Mouse (Mus musculus) heart, postnatal 4 days (tissue): ENCODE data around the gene Praf2. TPM values are rescaled to one million over a fixed set of nuclear protein-coding genes. Genes with fewer than 3 reads are reported as not detected.
"Not testable (repeated sequence)": the region's sequence is repeated elsewhere in the genome, so short reads cannot be mapped to it uniquely, and the experiment has no call there.

Experiments
- DNase-seq: peaks from one replicate; pipeline ENCODE4 v3.0.0; 2021
- total RNA-seq, 2 experiments: library from RNA; stranded (reverse); gene quantifications; 2 replicates each; pipeline ENCODE4 v1.2.3; 2021

Praf2 gene
- 10 to 100 TPM; 10.3 to 11.0 TPM for total RNA-seq

GRCm38 (mm10) chrX:7728215-7728921 lies at the start of gene Praf2:
Gene Praf2 (plus strand): TSS chrX:7728439.
- DNase-seq, result peak; percentile 75

GRCm38 (mm10) chrX:7678986-7679385 lies 49.3 kb upstream of the Praf2 start:
- no peak for DNase-seq

GRCm38 (mm10) chrX:7679405-7680056 lies 48.7 kb upstream of the Praf2 start:
- peak; percentile 92 for DNase-seq

DNA sequence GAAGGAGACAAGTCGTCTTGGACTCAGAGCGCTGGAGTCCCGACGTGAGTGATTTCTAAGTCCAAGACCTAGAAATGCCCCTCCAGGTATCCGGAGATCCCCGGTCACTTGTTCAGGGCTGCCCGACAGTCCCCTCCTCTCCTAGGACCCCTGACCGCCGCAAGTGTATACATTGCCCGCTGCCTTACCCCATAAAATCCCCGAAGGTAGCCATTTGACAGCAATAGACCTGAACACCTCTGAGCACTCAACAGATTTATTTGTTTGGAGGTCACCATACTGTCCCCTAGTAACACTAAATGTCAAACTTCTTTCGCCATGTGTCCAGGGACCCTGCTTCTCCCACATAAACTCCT lies 48.2 kb upstream of the Praf2 start:
- DNase-seq, result no peak

DNA sequence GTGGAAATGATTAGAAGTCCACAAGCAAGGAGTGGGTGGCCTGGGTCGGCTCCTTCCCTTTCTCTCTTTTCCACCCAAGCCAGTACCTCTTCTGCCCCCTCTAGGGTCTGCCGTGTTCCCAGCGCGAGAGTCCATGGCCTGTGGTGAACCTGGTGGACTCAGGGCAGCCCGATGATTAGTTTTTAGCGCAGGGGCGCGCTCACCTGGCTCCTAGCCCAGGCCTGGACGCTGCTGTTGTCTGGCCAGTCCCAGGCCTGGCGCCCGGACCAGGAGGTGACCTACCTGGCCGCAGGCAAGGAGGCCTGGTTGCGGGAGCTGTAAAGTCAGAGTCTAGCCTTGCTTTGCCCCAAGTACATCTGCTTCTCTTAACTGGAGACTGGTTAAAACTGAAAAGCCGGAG lies 47.4 kb upstream of the Praf2 start, which contains the start of gene Magix:
Gene Magix, minus strand, starts transcription at position 388 of the 400 bp plus-strand sequence.
- peak; percentile 26 for DNase-seq

DNA sequence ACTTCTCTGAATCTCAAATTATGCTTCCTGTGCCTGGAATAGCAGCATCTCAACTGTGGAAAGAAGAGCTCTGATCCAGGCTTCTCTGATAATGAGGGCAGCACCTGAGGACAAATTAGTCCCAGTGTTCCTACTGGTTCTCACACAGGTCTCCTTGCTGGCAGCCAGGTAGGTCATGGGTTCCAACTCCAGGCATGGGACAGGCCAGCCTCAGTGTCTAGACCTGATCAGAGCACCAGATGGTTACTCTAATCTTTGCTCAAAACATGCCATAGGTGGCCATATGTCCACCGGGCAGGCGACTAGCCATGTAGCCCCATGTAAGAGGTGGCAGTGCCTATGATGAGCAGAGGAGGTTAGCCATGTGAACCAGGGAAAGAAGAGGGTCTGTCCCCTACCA lies 39.9 kb upstream of the Praf2 start:
- DNase-seq, result no peak

GRCm38 (mm10) chrX:7690486-7690885 lies 37.8 kb upstream of the Praf2 start:
- DNase-seq, result no peak

DNA sequence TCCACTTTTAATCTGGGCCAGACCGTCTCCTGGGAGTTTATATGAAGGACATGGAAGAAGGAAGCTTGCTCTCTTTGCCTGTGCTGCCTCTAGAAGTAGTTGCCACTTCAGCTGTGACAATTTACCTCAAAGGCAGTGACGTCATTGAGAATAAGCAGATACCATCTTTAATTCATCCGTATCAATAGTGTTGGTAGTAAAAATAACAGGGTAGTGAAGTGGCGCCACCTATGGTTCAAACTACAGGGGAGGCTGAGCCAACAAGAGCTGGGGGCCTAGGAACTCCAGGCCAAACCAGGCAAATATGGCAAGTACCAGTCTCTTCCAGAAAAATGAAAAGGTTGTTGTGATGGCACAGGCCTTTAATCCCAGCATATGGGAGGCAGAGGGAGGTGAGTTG lies 35.4 kb upstream of the Praf2 start:
- peak; percentile 43 for DNase-seq

GRCm38 (mm10) chrX:7696520-7696919 lies 31.7 kb upstream of the Praf2 start:
- DNase-seq, result no peak

DNA sequence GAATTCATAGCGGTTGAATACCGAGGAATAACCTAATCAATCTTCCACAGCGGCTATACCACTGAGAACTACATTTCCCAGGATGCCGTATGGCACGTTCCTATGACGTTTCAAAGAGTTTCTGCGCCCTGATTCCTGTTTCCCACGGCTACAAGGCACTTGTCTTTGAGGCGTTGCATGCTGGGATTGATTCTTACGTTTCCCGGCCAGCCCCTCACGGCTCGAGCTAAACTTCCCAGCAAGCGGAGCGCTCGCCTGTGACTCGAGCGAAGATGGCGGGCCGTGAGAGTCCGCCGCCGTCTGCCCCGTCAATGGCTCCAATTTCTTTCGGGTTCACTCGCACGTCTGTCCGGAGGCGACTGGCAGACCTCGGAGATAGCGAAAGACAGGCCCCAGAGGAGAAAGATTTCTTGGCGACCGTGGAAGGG lies 31.3 kb upstream of the Praf2 start, which contains the start of gene Gpkow:
Gene Gpkow, plus strand, starts transcription at position 178 of the 428 bp plus-strand sequence.
- DNase-seq, result peak; percentile 77

- not testable (repeated sequence) for DNase-seq
Observed at GRCm38 (mm10) chrX:7713764-7714134, 14.5 kb upstream of the Praf2 start.

DNA sequence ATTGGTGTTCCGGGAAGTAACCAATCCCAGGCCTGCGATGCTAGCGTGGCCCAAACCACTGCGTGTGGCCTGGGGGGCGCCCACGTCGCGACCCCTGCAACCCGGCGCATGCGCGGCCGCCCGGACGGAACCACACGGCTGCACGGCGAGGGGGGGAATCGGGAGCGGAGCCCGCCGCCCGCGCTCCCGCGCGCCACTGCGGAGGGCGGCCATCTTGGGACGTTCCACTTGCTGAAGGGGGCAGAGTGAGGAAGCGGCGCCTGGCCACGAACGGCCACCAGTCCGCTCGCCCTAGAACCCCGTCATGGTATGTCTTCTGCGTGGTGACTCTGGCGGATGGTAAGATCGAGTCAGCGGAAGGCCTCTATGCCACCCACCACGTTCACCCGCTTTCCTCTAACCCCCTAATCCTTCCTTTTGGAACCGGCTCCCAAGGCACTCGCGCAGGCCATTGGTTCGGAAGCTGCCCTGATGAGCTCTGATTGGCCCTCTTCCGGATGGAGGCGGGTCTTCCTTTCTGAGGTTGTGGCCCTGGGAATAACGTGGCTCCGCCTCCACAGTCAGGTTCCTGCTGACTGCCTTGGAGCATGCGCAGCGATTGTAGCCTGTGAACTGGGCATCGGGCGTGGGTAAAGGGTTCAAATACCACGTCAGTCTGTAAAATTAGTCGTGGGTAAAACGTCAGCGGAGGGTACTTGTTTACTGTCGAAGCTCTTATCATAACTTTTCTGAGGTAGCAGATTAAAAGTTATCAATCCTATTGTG lies 13.9 kb upstream of the Praf2 start, which contains the start of gene Wdr45:
Gene Wdr45, plus strand, starts transcription at position 199 of the 765 bp plus-strand sequence.
- DNase-seq, result peak; percentile 94

DNA sequence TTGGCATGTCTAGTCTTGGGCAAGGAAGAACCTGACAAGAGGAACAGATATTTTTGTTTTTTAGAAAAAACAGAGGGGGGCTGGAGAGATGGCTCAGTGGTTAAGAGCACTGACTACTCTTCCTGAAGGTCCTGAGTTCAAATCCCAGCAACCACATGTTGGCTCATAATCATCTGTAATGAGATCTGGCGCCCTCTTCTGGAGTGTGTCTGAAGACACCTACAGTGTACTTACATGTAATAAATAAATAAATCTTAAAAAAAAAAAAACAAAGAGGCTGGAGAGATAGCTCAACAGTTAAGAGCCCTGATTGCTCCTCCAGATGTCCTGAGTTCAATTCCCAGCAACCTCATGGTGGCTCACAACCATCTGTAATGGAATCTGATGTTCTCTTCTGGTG lies 12.2 kb upstream of the Praf2 start:
- not testable (repeated sequence) for DNase-seq

DNA sequence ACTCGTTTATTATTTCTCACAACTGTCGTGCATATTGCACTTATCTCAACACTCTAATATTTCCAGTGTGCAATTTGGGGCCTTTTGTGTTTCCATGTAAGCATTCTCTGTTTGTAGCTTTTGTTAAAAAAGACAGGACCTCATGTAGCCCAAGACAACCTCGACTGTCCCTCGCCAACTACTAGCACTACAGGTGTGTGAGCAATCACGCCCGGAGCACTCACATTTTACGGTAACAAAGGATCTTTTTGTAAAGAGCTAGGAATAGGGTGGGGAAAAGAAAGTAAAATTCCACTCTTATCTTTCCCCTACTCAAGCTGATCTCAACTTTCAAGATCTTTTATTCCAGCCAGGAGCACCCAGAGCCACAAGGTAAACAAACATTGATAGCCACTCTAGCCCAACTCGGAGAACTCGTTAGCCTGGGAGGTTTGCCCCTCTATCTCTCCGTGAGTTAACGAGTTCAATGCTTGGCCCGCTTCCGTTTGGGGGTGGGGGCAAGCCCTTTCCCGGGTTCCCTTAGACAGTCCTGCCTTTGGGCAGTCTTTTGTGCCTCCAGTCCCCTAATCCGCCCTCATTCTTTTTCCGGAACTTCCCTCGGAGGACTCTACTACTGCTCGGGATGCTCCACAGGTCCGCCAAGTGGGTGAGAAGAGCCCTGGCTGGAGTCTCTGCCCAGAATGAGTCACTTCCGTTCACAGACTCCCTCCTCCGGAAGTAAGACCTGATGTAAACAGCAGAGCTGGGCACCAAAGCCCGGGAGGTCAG lies 6.5 kb upstream of the Praf2 start, which contains the start of gene Gm45208:
Gene Gm45208, plus strand, starts transcription at position 732 of the 768 bp plus-strand sequence.
- DNase-seq, result peak; percentile 60

GRCm38 (mm10) chrX:7722282-7722611 lies 6.0 kb upstream of the Praf2 start:
- DNase-seq, result no peak

- DNase-seq, result no peak
Observed at GRCm38 (mm10) chrX:7722691-7723090, 5.5 kb upstream of the Praf2 start.

- DNase-seq, result no peak
Observed at GRCm38 (mm10) chrX:7724135-7724534, 4.1 kb upstream of the Praf2 start.

DNA sequence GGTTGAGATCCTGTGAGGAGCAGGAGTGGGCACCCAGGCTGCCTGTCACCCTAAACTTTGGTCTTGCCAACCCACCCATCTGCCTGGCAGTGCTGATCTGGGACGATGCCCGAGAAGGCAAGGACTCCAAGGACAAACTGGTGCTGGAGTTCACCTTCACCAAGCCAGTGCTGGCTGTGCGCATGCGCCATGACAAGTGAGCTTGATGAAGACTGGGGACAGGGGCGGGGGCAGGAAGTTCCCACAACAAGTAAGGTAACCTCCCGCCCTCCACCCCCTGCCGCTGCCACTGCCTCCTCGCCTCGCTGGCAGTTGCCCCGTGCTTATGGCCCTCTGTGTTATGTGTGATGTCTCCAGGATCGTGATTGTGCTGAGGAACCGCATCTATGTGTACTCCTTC lies 2.4 kb upstream of the Praf2 start:
- DNase-seq, result no peak

- DNase-seq, result no peak
Observed at GRCm38 (mm10) chrX:7727176-7727575, 1.1 kb upstream of the Praf2 start.

DNA sequence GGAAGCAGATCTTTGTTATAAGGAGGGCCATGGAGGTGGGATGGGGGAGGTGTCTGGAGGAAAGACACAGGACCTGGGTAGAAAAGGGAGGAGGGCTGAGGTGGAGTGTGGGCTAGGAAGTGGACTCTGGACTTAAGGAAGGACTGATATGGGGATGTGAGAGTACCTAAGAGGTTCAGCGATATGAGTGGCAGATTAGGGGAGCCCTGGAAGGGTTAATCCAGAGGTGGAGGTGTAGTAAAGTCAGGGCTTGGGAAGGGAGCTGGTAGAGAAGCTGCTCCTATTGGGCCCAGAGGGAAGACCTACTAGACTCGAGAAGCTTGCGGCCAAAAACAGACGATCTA lies 655 bp downstream of the Praf2 start:
- no peak for DNase-seq

DNA sequence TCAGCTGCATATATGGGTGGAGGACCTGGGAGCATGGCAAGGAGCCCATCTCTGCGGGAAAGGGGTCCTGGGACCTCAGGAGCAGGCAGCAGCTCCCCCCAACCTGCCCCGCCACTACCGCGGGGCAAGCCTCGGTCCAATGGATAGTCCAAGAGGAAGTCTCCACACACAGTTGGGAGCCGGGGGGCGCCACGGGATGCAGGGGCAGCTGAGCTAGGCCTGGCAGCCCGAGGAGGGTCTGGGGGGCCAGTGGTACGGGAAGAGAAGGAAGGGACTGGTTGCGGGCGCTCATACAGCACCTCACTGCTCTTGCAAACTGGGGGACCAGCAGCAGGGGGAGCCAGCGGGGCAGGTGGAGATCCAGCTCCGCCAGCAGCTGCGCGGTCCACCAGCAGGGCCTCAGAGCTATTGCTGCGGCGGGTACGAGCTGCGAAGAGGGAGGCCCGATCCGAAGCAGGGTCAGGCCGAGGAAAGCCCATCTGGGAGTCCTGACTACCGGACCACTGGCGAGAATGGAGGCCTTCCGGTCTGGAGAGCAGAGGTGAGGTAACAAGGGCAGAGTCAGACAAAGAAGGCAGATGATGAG lies 5.4 kb downstream of the Praf2 start:
- peak; percentile 82 for DNase-seq
